Comparison of ENCODE assay signal across 20 mouse cellular contexts in the genomic region with DNA sequence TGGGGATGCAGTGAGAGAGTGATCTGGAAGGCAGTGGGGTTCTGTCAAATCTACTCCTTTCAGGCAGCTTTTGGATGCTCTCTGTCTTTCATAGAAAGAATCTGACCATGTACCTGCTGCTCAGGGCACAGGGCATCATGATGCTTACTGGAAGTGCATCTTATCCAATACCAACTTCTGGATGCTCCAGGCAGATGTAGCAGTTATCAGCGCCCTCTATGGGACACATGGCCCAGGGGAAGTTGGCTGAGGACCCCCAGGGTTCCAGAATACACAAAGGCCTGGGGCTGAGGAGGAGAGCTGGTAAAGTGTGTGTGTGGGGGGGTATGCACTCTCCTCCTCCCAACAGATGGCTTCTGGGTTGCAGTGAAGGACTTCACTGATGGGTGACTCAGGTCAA.
A peak's percentile ranks its signal among the peaks of the same experiment; 100 is the strongest.
DNase-seq lines count a peak whose midpoint lies in the region; ATAC-seq and TF ChIP-seq lines count a peak whose summit lies in the region.
"Had no signal": no experiment of that assay in that cellular context is flagged by ENCODE, and none has a peak within 500 bp of the region (broad histone marks: within the 10 kb centered on the region; RNA-seq: fewer than 3 reads in every experiment).

No protein-coding gene starts in this region.

- H3K27me3 ChIP-seq in hindbrain, postnatal 0 days (ENCODE audit: insufficient read depth, low read length), result no peaks in the 10 kb centered on the region
- H3K27me3 ChIP-seq in hindbrain, embryonic 12.5 days, result peaks cover 8% of the 10 kb centered on the region; the same call in 1 of the 2 replicates
- H3K27me3 ChIP-seq in ES-Bruce4 (ENCODE audit: control insufficient read depth, insufficient read depth, low read length, poor library complexity, severe bottlenecking), result no peaks in the 10 kb centered on the region
- H3K27me3 ChIP-seq in forebrain, embryonic 15.5 days, result no peaks in the 10 kb centered on the region
- 0 out of 2 replicates have a peak, but pooled peaks cover 8% of the 10 kb centered on the region for H3K27me3 ChIP-seq in neural tube, embryonic 13.5 days
- H3K27me3 ChIP-seq in heart, embryonic 12.5 days (replicated peaks), result peaks cover 14% of the 10 kb centered on the region
- H3K27me3 ChIP-seq: embryonic facial prominence, embryonic 15.5 days; liver, embryonic 15.5 days had no signal

- peak; percentile 39 for TF ChIP-seq CTCF in hindbrain, postnatal 0 days (IDR thresholded peaks at IDR 0.05; ENCODE audit: low read depth)
- TF ChIP-seq CTCF in ES-Bruce4 (IDR thresholded peaks at IDR 0.05; ENCODE audit: low read depth, low read length), result peak; percentile 50

- H3K4me1 ChIP-seq in hindbrain, postnatal 0 days (ENCODE audit: insufficient read depth, low read length), result 0 out of 2 replicates have a peak, but pooled peaks cover 7% of the 10 kb centered on the region
- H3K4me1 ChIP-seq in hindbrain, embryonic 12.5 days, result peaks cover 14% of the 10 kb centered on the region
- peaks cover 2% of the 10 kb centered on the region for H3K4me1 ChIP-seq in ES-Bruce4 (ENCODE audit: control insufficient read depth, insufficient read depth, low read length)
- H3K4me1 ChIP-seq in forebrain, embryonic 15.5 days, result peaks cover 20% of the 10 kb centered on the region
- peaks cover 21% of the 10 kb centered on the region for H3K4me1 ChIP-seq in neural tube, embryonic 13.5 days (replicated peaks)
- no peaks in the 10 kb centered on the region for H3K4me1 ChIP-seq in heart, embryonic 12.5 days (replicated peaks)
- H3K4me1 ChIP-seq: embryonic facial prominence, embryonic 15.5 days; liver, embryonic 15.5 days had no signal

- no peak for TF ChIP-seq POLR2A in ES-Bruce4 (IDR thresholded peaks at IDR 0.05; ENCODE audit: insufficient read depth, low read length)

- H3K4me3 ChIP-seq in hindbrain, postnatal 0 days (ENCODE audit: low read length), result no peak overlapping the region
- H3K4me3 ChIP-seq in hindbrain, embryonic 12.5 days, result no peak overlapping the region
- H3K4me3 ChIP-seq in ES-Bruce4 (ENCODE audit: low read depth, low read length), result no peak overlapping the region
- H3K4me3 ChIP-seq in forebrain, embryonic 15.5 days, result no peak overlapping the region
- no peak overlapping the region for H3K4me3 ChIP-seq in neural tube, embryonic 13.5 days
- H3K4me3 ChIP-seq in heart, embryonic 12.5 days, result no peak overlapping the region
- H3K4me3 ChIP-seq: embryonic facial prominence, embryonic 15.5 days; heart, adult 2 months; limb, embryonic 13.5 days; liver, embryonic 15.5 days; megakaryocyte, embryonic 14.5 days; myocyte had no signal

- H3K9me3 ChIP-seq in hindbrain, postnatal 0 days (ENCODE audit: low read length), result no peaks in the 10 kb centered on the region
- peaks cover 5% of the 10 kb centered on the region; the same call in 1 of the 2 replicates for H3K9me3 ChIP-seq in hindbrain, embryonic 12.5 days (replicated peaks)
- peaks cover 6% of the 10 kb centered on the region for H3K9me3 ChIP-seq in ES-Bruce4 (replicated peaks; ENCODE audit: control insufficient read depth, insufficient read depth, low read length, poor library complexity, severe bottlenecking)
- H3K9me3 ChIP-seq in forebrain, embryonic 15.5 days, result no peaks in the 10 kb centered on the region
- H3K9me3 ChIP-seq in neural tube, embryonic 13.5 days, result no peaks in the 10 kb centered on the region
- no peaks in the 10 kb centered on the region for H3K9me3 ChIP-seq in heart, embryonic 12.5 days (replicated peaks)
- H3K9me3 ChIP-seq: embryonic facial prominence, embryonic 15.5 days; limb, embryonic 13.5 days; liver, embryonic 15.5 days had no signal

- ATAC-seq in hindbrain, postnatal 0 days, result no peak
- no peak for ATAC-seq in hindbrain, embryonic 12.5 days (ENCODE audit: low FRiP score)
- no peak for ATAC-seq in forebrain, embryonic 15.5 days (replicated peaks)
- no peak; the same call in 1 of the 2 replicates for ATAC-seq in neural tube, embryonic 13.5 days (ENCODE audit: low read depth)
- no peak for ATAC-seq in heart, embryonic 12.5 days (ENCODE audit: insufficient number of reproducible peaks, low FRiP score)

- H3K36me3 ChIP-seq in hindbrain, postnatal 0 days (ENCODE audit: insufficient read depth, low read length), result no peaks in the 10 kb centered on the region
- no peaks in the 10 kb centered on the region for H3K36me3 ChIP-seq in hindbrain, embryonic 12.5 days
- no peaks in the 10 kb centered on the region for H3K36me3 ChIP-seq in ES-Bruce4 (ENCODE audit: control insufficient read depth, insufficient read depth, low read length, poor library complexity, severe bottlenecking)
- no peaks in the 10 kb centered on the region for H3K36me3 ChIP-seq in forebrain, embryonic 15.5 days
- no peaks in the 10 kb centered on the region for H3K36me3 ChIP-seq in neural tube, embryonic 13.5 days
- no peaks in the 10 kb centered on the region for H3K36me3 ChIP-seq in heart, embryonic 12.5 days
- H3K36me3 ChIP-seq: embryonic facial prominence, embryonic 15.5 days; limb, embryonic 13.5 days; liver, embryonic 15.5 days had no signal

- H3K4me2 ChIP-seq in hindbrain, postnatal 0 days (ENCODE audit: low read depth, low read length), result no peak overlapping the region
- H3K4me2 ChIP-seq in hindbrain, embryonic 12.5 days (replicated peaks), result no peak overlapping the region
- no peak overlapping the region for H3K4me2 ChIP-seq in forebrain, embryonic 15.5 days (replicated peaks)
- no peak overlapping the region for H3K4me2 ChIP-seq in neural tube, embryonic 13.5 days
- H3K4me2 ChIP-seq in heart, embryonic 12.5 days, result no peak overlapping the region
- H3K4me2 ChIP-seq: embryonic facial prominence, embryonic 15.5 days; limb, embryonic 13.5 days; liver, embryonic 15.5 days had no signal

- no peak overlapping the region for H3K27ac ChIP-seq in hindbrain, postnatal 0 days
- no peak overlapping the region for H3K27ac ChIP-seq in hindbrain, embryonic 12.5 days
- no peak overlapping the region for H3K27ac ChIP-seq in ES-Bruce4 (ENCODE audit: insufficient read depth, low read length)
- peak overlapping the region; percentile 74 for H3K27ac ChIP-seq in forebrain, embryonic 15.5 days (replicated peaks)
- peak overlapping the region; percentile 69; the same call in 1 of the 2 replicates for H3K27ac ChIP-seq in neural tube, embryonic 13.5 days (replicated peaks)
- H3K27ac ChIP-seq in heart, embryonic 12.5 days (ENCODE audit: poor library complexity, severe bottlenecking), result no peak overlapping the region
- H3K27ac ChIP-seq: embryonic facial prominence, embryonic 15.5 days; heart, adult 2 months; limb, embryonic 13.5 days; liver, embryonic 15.5 days had no signal

- TF ChIP-seq EP300 in ES-Bruce4 (IDR thresholded peaks at IDR 0.05; ENCODE audit: insufficient read depth, low read depth, low read length), result no peak

- 13% methylated on average over 1 of the region's 1 CpGs for WGBS in hindbrain, postnatal 0 days
- 17% methylated on average over 1 of the region's 1 CpGs for WGBS in hindbrain, embryonic 12.5 days
- 25% methylated on average over 1 of the region's 1 CpGs for whole genome bisulfite sequencing in forebrain, embryonic 15.5 days
- 21% methylated on average over 1 of the region's 1 CpGs for WGBS in neural tube, embryonic 13.5 days
- 8% methylated on average over 1 of the region's 1 CpGs for WGBS in heart, embryonic 12.5 days

- H3K9ac ChIP-seq in hindbrain, postnatal 0 days (replicated peaks; ENCODE audit: low read length), result no peak overlapping the region
- H3K9ac ChIP-seq in hindbrain, embryonic 12.5 days, result no peak overlapping the region
- H3K9ac ChIP-seq in ES-Bruce4 (ENCODE audit: low read depth, poor library complexity, severe bottlenecking), result no peak overlapping the region
- H3K9ac ChIP-seq in forebrain, embryonic 15.5 days (replicated peaks), result no peak overlapping the region
- no peak overlapping the region for H3K9ac ChIP-seq in neural tube, embryonic 13.5 days
- no peak overlapping the region for H3K9ac ChIP-seq in heart, embryonic 12.5 days
- H3K9ac ChIP-seq: embryonic facial prominence, embryonic 15.5 days; limb, embryonic 13.5 days; liver, embryonic 15.5 days had no signal

- no peak for DNase-seq in hindbrain, postnatal 0 days (ENCODE audit: low spot score)
- no peak for DNase-seq in right cerebral cortex, postnatal 4 days
- DNase-seq in yolk sac, embryonic 10.5 days (ENCODE audit: low spot score), result no peak
- DNase-seq: embryo, embryonic 11 days; gastrocnemius, postnatal 10 days; heart, adult 2 months; kidney, adult 11 months; kidney, postnatal 14 days; lung, postnatal 10 days; thymus, postnatal 4 days had no signal

Comparison
In these comparisons a context has a peak if more than half of its experiments do, and no peak if none do; other contexts are left out.
1. H3K27ac ChIP-seq: peak in forebrain, embryonic 15.5 days (single experiment) and neural tube, embryonic 13.5 days (single experiment); none in hindbrain, postnatal 0 days (single experiment), hindbrain, embryonic 12.5 days (single experiment), ES-Bruce4 (single experiment) and heart, embryonic 12.5 days (single experiment).